Mouse (Mus musculus) urinary bladder, postnatal 10 days (tissue): ENCODE measurements around the gene Furin.

Source experiments
- DNase-seq: peaks from one replicate; pipeline ENCODE4 v3.0.0; 2022; ENCODE audit warnings: low spot score

Gene Furin

DNA sequence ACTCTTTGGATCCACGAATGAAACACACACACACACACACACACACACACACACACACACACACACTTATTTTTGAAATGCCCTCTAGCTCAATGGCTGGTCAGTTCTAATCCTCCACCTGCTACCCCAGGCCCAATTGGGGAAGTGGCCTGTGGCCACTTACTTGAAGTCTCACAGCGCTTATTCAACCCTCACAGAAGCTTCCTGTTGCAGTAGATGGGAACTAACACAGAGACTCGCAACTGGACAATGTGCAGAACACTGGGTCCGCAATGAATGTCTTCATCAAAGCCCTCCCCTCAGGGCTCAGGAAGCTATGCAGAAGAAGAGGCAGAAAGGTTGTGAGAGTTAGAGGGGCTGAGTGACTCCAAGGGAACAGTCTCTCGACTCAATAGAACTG is 22.5 kb upstream of the Furin start:
- DNase-seq: no peak

DNA sequence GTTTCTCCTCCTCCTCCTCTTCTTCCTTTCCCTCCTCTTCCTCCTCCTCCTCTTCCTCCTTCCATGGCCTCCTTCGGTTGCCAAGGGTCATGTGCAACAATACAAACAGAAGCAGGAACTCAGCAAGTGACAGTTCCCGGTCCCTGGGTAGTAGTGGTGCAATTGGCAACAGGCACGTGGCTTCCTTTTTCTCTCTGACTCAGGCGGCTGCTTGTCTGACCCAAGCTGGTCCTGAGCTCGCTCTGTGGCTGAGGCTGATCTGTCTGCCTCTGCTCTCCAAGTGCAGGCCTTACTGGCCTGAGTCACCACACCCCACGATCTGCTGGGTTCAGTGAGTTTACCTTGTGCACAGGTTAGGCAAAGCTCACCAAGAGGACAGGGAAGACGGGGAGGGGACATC is 21.1 kb upstream of the Furin start:
- no peak for DNase-seq

DNA sequence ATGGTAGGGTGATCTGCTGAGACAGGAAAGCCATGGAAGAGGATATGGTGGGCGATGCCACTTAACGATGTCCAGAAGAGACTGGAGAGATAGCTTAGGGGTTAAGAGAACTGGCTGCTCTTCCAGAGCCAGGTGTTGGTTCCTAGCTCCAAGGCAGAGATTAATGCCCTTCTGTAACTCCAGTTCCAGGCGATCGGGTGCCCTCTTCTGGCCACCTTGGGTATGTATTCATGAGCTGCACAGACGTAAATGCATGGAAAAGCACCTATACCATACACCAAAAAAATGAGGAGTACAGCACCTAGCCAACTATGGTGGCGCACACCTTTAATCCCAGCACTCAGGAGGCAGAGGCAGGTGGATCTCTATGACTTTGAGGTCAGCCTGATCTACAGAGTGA is 19.5 kb upstream of the Furin start:
- DNase-seq: no peak

DNA sequence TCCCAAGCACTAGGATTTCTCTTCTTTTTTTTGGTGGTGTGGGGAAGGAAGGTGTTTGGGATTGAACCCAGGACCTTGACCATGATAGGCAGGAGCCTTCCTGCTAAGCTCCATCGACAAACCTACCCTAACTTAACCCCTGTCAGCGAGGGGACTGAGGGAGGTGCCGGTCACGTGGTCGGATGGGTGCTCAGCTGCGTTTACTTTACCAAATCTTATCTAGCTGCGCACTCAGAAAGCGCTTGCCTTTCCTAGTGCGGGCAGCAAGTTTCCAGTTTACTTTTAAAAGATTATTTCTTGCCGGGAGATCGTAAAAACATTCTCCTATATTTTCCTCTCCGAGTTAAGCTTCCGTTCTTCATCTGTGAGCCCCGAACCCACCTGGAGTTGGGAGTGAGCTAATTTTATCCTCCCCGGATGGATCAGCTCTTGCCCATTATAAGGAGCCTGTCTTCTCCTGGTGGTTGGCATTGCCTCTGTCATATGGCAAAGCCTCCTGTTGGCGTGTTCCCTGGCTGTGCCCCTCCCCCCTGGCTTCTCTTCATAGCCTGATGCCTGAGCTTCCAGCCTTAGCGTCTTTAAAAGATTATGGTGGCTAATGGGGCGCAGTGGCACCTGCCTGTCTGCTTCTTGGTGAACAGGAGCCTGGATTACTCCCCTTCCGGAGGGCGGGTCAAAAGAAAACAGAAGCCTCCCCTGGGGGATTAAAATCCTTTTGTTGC is 17.7 kb upstream of the Furin start:
- DNase-seq: no peak

DNA sequence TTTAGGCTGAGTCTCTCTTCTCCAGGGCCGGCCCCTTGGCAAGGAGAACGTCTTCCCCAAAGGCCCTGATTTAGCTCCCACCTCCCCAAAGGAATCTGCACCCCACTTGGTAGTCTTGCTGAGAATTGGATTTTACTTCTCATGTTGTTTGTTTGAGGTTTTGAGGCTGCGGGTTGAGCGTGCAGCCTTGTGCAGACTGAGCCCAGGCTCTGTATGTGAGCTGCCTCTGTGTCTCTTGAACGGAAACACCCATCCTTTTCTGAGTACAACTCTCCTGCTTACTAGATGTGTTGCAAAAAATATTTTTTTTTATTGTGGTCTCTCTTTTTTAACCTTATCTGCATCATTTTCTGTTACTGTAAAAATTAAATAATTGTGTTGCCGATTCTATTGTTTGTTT is 16.3 kb upstream of the Furin start:
- no peak for DNase-seq

DNA sequence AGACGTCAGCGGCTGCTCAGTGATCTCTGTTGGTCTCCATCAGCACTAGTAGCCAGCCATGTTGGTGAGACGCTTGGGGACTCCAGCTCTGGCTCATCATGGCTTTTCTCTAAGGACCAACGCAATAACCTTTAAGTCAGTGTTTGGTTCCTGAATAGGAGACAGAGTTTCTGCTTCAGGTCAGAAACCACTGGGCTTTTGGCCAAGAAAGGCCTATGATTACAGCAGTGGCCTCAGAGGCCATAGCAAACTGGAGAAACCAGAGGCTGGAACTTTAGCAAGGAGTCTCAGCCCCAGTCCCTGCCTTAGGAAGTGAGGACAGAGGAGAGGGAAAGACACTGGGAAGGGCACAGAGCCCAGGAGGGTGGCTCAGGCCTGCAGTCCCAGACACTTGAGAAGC is 15.3 kb upstream of the Furin start:
- no peak for DNase-seq

DNA sequence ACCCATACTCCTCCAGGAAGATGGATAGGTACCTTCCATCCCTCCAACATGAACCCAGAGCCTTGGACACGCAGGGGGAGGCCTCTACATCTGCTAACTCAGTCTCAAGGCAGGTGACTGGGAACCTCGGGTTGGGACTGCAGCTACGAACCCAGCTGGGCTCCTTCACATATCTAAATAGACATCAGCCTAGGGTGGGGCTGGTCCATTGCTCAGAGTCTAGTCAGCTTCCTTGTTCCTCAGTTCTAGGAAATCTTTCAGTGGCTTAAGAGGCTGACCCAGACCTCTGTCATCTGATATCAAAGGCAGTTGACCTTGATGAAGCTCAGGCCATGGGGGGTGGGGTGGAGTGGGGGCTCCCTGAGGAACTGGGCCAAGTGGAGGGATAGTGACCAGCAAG is 14.0 kb upstream of the Furin start:
- no peak for DNase-seq

DNA sequence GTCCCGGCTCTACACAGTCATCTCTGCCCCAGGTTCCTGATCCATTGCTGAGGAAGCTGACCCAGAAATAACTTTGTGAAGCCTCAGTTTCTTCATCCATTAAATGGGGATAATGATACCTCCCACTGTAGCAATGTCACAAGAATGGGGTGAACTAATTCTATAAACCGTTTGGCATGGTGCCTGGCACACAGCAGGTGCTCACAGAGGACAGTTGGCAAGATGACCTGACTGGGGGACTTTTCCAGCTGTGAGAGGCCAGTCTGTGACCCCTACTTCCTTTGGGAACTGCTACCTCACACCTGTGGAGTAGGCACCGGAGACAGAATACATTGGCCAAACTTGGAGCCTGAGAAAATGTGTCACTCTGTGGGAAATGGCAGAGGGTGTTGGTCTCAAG is 12.8 kb upstream of the Furin start:
- no peak for DNase-seq

DNA sequence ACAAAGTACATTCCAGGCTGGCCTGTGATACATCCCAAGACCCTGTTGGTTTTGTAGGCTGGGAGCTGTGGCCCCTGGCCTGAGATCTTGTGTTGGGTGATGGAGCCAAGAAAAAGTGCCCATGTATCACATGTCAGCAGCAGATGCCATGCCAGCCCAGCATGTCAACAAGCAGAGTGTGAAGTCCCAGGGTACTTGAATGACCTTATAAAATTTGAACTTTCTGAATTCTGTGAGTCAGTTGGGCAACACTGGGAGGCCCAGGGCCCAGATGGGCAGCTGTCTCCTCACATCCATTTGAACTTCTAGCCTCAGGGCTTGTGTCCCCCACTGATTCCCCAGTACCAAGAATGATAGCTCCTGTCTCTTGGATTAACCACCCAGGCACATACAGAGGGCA is 12.4 kb upstream of the Furin start:
- DNase-seq: no peak

DNA sequence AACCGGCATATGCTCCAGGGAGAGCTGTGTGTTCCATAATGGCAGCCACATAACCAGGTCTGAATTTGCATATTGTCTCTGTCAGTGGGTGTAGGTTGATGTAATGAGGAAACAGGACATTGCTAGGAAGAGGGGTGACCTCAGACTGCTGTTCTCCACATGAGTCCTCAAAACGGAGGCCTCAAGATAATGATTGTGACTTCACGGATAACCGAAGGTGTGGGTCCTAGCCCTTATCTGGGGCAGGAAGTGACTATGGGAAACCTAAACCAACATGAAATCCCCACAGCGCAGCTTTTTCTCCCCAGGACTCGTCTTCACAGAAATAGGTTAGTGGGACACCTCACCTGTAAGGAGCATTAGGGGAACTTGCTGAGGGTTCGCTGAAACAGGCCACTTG is 11.7 kb upstream of the Furin start:
- DNase-seq: no peak

DNA sequence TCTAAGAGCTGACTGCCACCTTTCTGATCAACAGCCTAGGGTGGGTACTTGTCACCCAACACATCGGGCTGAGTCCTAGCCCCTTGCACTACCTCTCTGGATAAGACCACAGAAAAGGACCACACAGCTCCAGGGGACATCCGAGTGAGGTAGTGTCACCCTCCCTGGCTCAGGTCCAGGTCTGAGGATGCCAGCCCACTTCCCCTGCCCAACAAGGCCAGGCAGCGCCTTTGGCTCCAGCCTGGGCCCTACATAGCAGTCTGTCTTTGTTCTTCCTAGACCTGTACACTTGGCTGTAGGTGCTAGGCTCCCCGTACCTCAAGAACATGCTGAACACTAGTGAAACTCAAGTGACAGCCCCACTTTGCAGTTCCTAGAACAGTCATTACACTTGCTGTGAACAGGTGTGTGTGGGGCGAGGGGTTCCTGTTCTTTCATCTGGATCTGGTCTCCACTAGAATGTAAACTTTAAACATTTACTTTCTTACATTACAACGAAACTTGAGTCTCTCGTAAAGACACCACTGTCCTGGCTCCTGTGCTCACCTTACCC is 9.1 kb upstream of the Furin start:
- no peak for DNase-seq

DNA sequence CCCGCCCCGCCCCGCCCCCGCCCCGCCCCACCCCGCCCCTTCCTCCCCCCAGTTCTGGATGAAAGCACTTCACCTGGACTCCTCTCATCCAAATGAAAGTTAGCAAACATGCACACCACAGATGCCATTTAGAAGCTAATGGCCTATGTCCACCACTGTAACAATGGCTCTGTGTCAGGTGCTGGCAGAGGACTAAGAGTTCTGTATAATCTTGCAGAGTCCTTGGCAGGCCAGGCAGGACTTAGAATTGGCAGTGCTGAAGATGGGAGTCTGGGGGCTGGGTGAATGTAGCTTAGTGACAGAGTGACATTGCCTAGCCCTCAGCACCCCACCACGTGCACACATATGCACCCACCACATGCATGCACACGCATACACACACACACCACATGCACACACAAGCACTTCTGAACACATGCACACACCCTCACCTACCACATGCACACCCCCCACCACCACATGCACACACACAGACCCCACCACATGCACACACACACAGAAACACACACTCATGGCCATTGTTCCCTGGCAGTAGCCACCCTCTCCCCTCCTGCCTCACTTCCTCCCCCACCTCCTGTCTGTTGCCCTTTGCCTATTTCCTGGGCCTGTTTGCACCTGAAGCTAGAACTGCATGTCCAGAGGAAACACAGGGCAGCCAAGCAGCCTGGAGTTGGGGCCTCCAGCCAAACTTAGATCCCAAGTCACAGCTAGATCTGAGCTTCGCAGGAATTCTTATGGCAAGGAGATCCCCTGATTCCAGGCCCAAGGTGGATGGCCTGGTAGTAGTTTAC is 8.5 kb upstream of the Furin start:
- no peak for DNase-seq

DNA sequence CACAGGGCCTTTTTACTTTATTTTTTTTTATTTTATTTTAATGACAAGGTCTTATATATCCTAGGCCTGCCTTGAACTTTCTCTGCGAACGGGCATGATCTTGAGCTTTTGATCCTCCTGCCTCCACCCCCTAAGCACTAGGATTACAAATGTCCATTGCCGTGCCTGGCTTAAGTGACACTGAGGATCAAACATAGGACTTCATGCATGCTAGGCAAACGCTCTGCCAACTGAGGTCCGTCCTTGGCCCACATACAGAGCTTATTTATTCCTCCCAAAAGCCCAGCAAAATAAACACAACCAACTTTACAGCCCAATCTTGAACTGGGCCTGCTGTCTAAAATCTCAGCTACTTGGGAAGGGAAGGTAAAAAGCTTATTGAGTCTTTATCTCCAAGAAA is 7.5 kb upstream of the Furin start:
- DNase-seq: no peak

DNA sequence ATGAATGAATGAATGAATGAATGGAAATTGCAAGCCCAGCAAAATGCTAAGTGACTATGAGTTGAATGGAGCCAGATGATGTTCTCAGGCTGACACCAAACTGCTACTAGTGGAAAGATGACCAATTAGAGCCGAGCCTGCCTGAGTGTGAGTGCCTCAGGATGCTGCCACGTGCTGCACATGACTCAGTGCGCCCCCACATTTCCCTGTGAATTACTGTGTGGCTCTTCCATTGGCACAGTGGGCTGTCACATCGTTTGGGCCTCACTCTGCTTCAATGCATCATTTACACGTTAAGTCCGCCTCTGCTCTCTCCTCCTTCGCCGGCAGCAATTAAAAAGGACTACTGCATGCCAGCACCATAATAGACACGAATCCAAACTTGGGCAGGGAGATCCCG is 7.0 kb upstream of the Furin start:
- DNase-seq: no peak

DNA sequence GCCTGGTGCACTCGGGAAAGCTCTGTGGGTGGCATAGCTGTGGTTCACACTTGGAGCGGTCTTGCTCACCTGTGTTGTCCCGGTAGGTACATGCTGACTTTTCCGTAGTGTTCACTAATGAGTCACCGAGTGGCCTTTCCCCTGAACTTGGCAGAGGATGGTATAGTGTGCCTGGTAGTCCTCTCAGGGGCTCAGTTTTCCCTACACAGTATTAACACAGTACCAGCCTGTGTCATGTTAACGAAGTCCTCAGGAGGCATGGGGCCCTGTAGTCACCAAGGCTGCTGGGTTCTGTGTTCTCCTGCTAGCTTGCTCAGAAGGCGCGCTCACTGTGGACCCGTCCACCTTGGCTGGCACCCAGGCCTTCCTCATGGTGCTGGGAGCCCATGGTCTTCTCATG is 5.1 kb upstream of the Furin start:
- DNase-seq: no peak

DNA sequence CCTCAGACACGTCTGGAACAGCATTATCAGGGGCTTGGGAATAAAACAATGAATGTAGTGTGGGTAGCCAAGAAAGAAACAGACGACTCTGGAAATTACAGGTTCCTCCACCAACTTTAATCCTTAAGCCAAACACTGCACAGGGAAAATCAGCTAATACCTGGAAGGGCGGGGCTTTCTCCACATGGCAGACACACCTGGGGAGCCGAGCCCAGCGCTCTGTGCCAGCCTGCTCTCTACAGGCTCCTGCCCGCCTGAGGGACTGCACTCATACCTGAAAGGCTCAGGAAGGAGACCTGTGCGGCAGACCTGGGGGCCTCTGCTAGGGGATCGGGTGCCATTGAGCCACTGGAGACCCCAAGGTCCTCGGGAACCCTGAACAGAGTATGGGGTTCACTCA is 2.5 kb upstream of the Furin start:
- DNase-seq: no peak

DNA sequence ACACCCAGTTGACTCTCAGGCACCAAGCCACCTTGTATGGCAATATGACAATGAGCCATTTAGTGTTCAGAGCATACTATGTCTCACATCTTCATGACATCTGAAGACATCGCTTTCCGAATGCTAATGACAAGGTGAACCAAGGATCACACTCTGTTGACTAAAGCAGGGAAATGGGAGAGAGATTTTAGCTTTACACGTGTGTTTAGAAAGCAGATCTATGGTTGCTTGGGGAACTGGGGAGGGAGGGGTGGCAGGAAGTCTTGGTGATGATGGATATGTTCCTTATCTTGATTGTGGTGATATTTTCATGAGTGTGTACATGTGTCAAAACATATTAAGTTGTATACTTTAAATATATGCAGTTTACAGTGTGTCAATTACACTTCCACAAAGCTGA is 950 bp upstream of the Furin start:
- no peak for DNase-seq

DNA sequence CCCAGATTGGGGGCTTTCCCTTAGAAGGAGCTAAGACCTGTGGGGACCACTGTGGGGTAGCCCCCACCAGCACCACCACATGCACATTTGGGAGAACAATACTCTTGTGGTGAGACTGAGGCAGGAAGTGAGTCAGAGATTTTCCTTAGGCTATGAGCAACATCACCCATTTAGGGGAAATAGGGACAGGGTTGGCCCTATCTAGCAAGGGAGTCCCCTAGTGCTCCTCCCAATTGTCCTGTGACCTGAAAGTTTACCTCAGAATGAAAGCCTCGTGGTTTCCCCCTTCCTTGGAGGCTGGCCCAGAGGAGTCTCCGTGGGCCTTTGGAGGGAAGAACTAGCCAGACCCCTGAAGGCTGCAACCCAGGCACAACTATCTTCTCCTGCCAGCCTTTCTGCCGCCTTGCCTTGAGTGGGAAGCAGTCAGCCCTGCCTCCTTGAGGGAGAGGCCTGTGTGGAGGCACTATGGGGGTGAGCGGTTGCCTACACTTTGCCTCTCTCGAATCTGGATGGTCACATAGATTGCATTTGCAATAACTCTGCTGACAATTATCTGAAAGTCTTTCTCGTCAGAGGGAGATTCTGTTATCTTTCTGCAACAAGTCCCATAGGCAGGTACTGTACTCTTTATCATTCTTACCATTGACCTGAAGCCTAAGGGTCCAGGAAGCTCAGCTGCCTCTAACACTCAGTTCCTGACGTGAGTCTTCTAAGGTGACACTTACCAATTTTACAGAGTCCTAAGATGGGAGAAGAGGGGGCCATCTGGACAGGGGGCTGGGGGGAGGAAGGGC is 938 bp downstream of the Furin start:
- no peak for DNase-seq

DNA sequence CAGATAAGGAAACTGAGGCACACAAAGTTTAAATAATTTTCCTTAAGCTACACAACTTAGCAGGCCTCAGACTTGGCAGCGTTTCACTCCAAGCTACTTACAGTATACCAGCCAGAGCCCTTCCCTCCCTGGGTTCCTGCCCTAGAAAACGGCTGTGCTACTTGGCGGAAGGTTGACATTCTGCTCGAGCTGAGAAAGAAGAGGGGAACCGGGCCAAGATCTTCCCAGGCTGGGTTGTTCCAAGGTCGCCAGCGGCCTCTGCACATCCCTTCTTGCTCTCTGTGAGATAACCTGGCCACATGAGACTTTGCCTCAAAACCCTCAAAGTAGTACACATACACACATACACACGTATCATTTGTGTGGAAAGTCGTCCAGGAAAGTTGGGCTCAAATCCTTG is 1.7 kb downstream of the Furin start:
- peak; percentile 33 for DNase-seq

DNA sequence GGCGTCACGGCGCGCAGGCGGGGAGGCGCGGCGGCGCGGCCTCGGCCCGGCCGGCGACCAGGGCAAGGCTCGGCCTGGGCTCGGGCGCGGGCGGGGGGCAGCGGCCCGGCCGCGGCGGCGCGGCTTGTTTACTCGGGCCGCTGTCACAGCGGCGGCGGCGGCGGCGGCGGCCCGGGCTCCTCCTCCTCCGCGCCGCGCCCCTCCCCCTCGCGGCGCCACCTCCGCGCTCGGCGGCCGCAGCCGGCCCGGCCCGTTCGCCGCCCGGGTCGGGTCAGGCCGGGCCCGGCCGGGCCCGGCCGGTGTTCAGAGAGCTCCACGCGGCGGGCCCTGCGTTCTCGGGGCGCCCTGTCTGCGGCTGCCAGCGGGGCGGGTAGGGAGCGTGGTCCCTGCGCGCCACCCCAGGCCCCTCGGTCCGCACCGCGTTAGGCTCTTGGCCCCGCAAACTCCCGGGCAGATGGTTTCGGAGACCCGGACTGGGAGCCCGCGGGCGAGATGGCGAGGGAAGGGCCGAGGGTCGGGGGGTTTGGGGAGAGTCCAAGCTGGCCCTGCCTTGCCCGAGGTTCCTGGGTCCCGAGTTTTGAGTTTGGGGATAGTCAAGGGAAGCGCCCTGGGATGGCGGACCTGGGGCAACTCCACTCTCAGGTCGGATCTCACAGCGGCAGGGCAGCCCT is 2.5 kb downstream of the Furin start:
- DNase-seq: no peak

DNA sequence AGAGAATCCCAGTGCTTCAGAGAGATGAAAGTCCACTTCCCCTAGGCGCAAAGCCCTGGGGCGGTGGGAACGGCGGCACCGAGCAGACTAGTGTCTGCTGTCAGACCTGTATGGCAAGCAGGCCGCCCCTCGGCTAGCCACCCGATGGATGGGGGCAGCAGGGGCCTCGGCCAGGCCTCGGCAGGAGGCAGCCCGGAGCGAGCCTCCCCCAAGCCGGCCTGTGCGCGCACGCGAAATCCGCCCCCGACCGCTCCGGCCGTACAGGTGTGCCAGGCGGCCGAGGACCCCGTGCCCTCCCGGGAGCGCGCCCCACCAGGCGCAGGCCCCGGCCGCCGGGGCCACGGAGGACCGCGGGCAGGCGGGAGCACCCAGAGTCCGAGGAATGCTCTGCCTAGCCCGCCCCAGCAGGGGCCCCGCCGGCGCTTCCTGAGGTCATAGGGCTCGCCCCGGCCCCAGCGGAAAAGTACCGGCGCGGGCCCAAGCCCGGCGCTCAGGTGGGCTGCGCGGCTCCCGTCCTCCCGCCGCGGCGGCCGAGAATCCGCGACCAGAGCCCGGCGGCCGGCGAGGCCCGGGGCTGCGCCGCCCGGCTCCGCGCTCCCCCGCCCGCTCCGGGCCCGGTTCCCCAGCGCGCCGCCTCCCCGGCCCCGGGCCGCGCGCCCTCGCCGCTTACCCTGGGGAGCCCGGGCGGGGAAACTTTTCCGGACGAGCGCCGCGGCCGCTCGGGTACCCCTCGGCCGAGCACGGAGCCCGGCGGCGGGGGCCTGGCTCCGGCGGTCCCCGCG is 3.2 kb downstream of the Furin start:
- DNase-seq: no peak
